Comparison of ENCODE assay signal across 22 mouse cellular contexts in genomic region chr8:110485234-110485633, GRCm38 (mm10).
"Had no signal": no experiment of that assay in that cellular context is flagged by ENCODE, and none has a peak within 500 bp of the region (broad histone marks: within the 10 kb centered on the region; RNA-seq: fewer than 3 reads in every experiment).

No protein-coding gene starts in this region.

- H3K9ac ChIP-seq: forebrain, postnatal 0 days; heart, embryonic 13.5 days; heart, embryonic 15.5 days; hindbrain, embryonic 13.5 days; hindbrain, embryonic 15.5 days; limb, embryonic 12.5 days had no signal

- DNase-seq: forebrain, postnatal 0 days; gastrocnemius, postnatal 14 days; gastrocnemius, postnatal 36 days; heart, adult 11 months; heart, adult 2 months; heart, postnatal 14 days; heart, postnatal 36 days; kidney, adult 18-20 months; kidney, adult 8-10 months; kidney, postnatal 10 days; kidney, postnatal 25 days; layer of hippocampus, adult 9-11 months had no signal

- H3K27me3 ChIP-seq: heart, embryonic 13.5 days; heart, embryonic 15.5 days; hindbrain, embryonic 13.5 days; hindbrain, embryonic 15.5 days; limb, embryonic 12.5 days had no signal

- H3K9me3 ChIP-seq: heart, embryonic 15.5 days; hindbrain, embryonic 13.5 days; hindbrain, embryonic 15.5 days; limb, embryonic 10.5 days had no signal

- H3K36me3 ChIP-seq: heart, embryonic 13.5 days; heart, embryonic 15.5 days; hindbrain, embryonic 13.5 days; hindbrain, embryonic 15.5 days; limb, embryonic 10.5 days; limb, embryonic 12.5 days had no signal

- H3K4me2 ChIP-seq: heart, embryonic 11.5 days; heart, embryonic 13.5 days; heart, embryonic 15.5 days; hindbrain, embryonic 13.5 days; hindbrain, embryonic 15.5 days; limb, embryonic 12.5 days had no signal

- ATAC-seq: forebrain, postnatal 0 days; hindbrain, postnatal 0 days; intestine, embryonic 16.5 days had no signal

- H3K27ac ChIP-seq: heart, adult 2 months; heart, embryonic 13.5 days; heart, embryonic 15.5 days; hindbrain, embryonic 13.5 days; hindbrain, embryonic 15.5 days; hindbrain, postnatal 0 days; left cerebral cortex, adult 2 months; limb, embryonic 10.5 days; limb, embryonic 12.5 days had no signal

- H3K4me3 ChIP-seq: heart, adult 2 months; heart, embryonic 13.5 days; heart, embryonic 15.5 days; hindbrain, embryonic 13.5 days; hindbrain, embryonic 15.5 days; left cerebral cortex, adult 2 months; limb, embryonic 10.5 days; limb, embryonic 12.5 days had no signal

- H3K4me1 ChIP-seq: heart, embryonic 13.5 days; heart, embryonic 15.5 days had no signal
